Mouse (Mus musculus): ENCODE data around the gene Dlgap4.

DNA sequence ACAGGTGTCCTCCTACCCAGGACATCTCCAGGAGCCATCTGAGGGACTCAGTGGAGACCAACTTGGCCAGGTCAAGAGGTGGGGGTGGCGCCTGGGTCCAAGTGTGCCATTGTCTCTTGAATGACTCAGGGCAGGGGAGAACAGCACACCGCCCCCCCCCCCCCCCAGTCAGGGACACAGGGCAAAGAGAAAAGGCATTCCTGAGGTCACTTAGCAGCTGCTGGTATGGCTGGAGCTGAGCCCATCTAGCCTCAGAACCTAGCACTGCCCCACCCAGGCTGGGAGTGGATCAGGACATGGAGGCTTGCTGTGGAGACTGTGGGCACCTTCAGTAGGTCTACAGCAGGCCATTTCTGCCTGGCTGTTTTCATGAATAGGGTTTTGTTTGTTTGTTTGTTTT is 9.7 kb downstream of the Dlgap4 start:
- TF ChIP-seq CTCF (IDR thresholded peaks at IDR 0.05; ENCODE audit: low read depth, low read length) = no peak
- no peak for TF ChIP-seq TAL1 (conservative IDR thresholded peaks at IDR 0.05; ENCODE audit: low read depth, low read length)
- no peak for TF ChIP-seq GATA1 (IDR thresholded peaks at IDR 0.05; ENCODE audit: borderline replicate concordance, low read length)
- no peak for TF ChIP-seq POLR2AphosphoS5 (IDR thresholded peaks at IDR 0.05; ENCODE audit: insufficient replicate concordance, low read depth, low read length)

All from G1E (cell line).